Mouse (Mus musculus) CH12.LX (cell line): ENCODE measurements around the gene Dhrs11.

Experiments used
- CTCF ChIP-seq, 2 experiments: IDR thresholded peaks in 1 of 2; conservative IDR thresholded peaks in 1 of 2; 2 replicates each; pipeline ENCODE4 v1.5.1; 2011 to 2012; ENCODE audit warnings: low read depth in 2 of 2, low read length in 2 of 2, improper control_type of control experiment in 1 of 2, inconsistent platforms in 1 of 2, mild to moderate bottlenecking in 1 of 2, moderate library complexity in 1 of 2
- USF1 ChIP-seq: IDR thresholded peaks from 2 replicates; pipeline ENCODE4 v1.6.1; 2014; ENCODE audit warnings: low read depth, mild to moderate bottlenecking, inconsistent platforms, low read length, improper control_type of control experiment

- TF ChIP-seq USF1 (no peak), CTCF (conservative IDR thresholded peaks at IDR 0.05 in 1 of 2, IDR thresholded peaks at IDR 0.05 in 1 of 2; ENCODE audit: low read depth in 2 of 2, low read length in 2 of 2) (peak in 1 of 2 experiments; percentile 23; a peak in 1 of 4 replicates)
These were observed 10.5 kb upstream of the Dhrs11 start for GRCm38 (mm10) chr11:84839330-84839729.
